Mouse (Mus musculus) naive thymus-derived CD4-positive, alpha-beta T cell, adult 2 months (primary cell): ENCODE results near the gene Col18a1.
"Not testable (repeated sequence)": the region's sequence is repeated elsewhere in the genome, so short reads cannot be mapped to it uniquely, and the experiment has no call there.

Source experiments
- DNase-seq: peaks from one replicate; pipeline ENCODE4 v3.0.0-alpha.2; 2011; ENCODE audit warnings: low read depth

Col18a1 gene

GRCm38 (mm10) chr10:77135274-77135829, 31.0 kb downstream of the Col18a1 start:
- no peak for DNase-seq

- not testable (repeated sequence) for DNase-seq
Measured at GRCm38 (mm10) chr10:77134807-77135152, 31.6 kb downstream of the Col18a1 start.

GRCm38 (mm10) chr10:77133951-77134806, 32.2 kb downstream of the Col18a1 start:
- DNase-seq = no peak

- DNase-seq = no peak
Measured at GRCm38 (mm10) chr10:77132118-77132517, 34.2 kb downstream of the Col18a1 start.

- no peak for DNase-seq
Measured at GRCm38 (mm10) chr10:77131536-77131935, 34.8 kb downstream of the Col18a1 start.

- peak; percentile 87 for DNase-seq
Measured at GRCm38 (mm10) chr10:77130561-77131240, 35.6 kb downstream of the Col18a1 start.

- no peak for DNase-seq
Measured at GRCm38 (mm10) chr10:77129637-77130410, 36.5 kb downstream of the Col18a1 start.

- no peak for DNase-seq
Measured at GRCm38 (mm10) chr10:77127926-77128325, 38.4 kb downstream of the Col18a1 start.

GRCm38 (mm10) chr10:77126590-77126989, 39.8 kb downstream of the Col18a1 start:
- DNase-seq = no peak

- DNase-seq = no peak
Measured at GRCm38 (mm10) chr10:77125078-77125731, 41.1 kb downstream of the Col18a1 start.

GRCm38 (mm10) chr10:77123953-77124352, 42.4 kb downstream of the Col18a1 start:
- no peak for DNase-seq

- DNase-seq = no peak
Measured at GRCm38 (mm10) chr10:77121287-77122022, 44.9 kb downstream of the Col18a1 start.

GRCm38 (mm10) chr10:77120501-77120900, 45.8 kb downstream of the Col18a1 start:
- no peak for DNase-seq

- no peak for DNase-seq
Measured at GRCm38 (mm10) chr10:77119437-77119836, 46.9 kb downstream of the Col18a1 start.

- DNase-seq = no peak
Measured at GRCm38 (mm10) chr10:77118361-77118760, 48.0 kb downstream of the Col18a1 start.

GRCm38 (mm10) chr10:77116537-77117455, 49.6 kb downstream of the Col18a1 start:
- no peak for DNase-seq

- no peak for DNase-seq
Measured at GRCm38 (mm10) chr10:77113489-77114240, 52.7 kb downstream of the Col18a1 start.

GRCm38 (mm10) chr10:77111550-77112249, 54.6 kb downstream of the Col18a1 start:
- DNase-seq = no peak

GRCm38 (mm10) chr10:77110843-77111242, 55.5 kb downstream of the Col18a1 start:
- DNase-seq = no peak
